In the genomic region with DNA sequence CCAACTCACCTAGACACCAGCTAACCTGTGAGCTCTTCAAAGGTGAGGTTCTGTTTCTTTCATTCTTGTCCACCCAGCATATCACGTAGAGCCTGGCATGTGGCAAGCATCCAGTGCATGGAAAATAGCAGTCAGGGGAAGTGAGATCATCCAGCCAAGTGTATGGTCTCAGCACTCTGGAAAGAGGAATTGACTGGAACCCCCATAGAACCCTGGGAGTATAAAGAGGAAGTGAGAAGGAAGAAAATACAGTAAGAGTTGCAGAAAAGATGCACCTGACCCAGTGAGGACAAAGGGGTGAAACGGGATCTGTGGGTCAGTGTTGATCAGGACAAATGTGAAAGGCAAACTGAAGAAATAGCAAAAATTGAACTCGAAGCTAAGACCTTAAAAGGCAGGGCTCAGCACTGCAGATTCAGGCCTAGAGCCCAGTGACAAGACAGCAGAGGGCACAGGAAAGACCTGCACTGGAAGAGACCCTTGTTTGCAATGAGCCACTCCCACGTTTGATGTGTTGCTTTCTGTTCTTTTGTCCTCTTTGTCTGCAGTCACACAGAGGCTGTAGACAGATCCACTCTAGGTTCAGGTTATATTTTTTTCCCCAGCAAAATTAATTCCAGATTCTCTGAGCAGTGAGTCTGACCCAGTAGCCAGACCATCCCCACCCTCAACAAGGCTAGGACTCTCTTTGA, we compare ENCODE assay signal across 15 mouse cellular contexts.
DNase-seq lines count a peak whose midpoint lies in the region; ATAC-seq and TF ChIP-seq lines count a peak whose summit lies in the region.
"Had no signal": no experiment of that assay in that cellular context is flagged by ENCODE, and none has a peak within 500 bp of the region (broad histone marks: within the 10 kb centered on the region; RNA-seq: fewer than 3 reads in every experiment).

No protein-coding gene starts in this region.

- TF ChIP-seq POLR2A in kidney, adult 2 months (IDR thresholded peaks at IDR 0.05; ENCODE audit: low read depth, low read length) = no peak
- no peak for TF ChIP-seq POLR2A in CH12.LX (IDR thresholded peaks at IDR 0.05; ENCODE audit: low read depth, low read length)

- no peaks in the 10 kb centered on the region for H3K4me1 ChIP-seq in kidney, adult 2 months (ENCODE audit: control insufficient read depth, insufficient read depth, low read length)
- peaks cover 0 to 15% of the 10 kb centered on the region in 2 experiments; a peak in 2 of 4 replicates for H3K4me1 ChIP-seq in CH12.LX (ENCODE audit: control insufficient read depth in 1 of 2, insufficient read depth in 2 of 2)
- H3K4me1 ChIP-seq in limb, embryonic 13.5 days = peaks cover 14% of the 10 kb centered on the region
- H3K4me1 ChIP-seq: liver, embryonic 15.5 days had no signal

- H3K4me3 ChIP-seq in kidney, adult 2 months (ENCODE audit: insufficient read depth, low read depth, low read length) = no peak overlapping the region
- H3K4me3 ChIP-seq in CH12.LX (replicated peaks in 1 of 3; ENCODE audit: low read depth in 2 of 3, low read length in 2 of 3, poor library complexity in 1 of 3) = no peak overlapping the region
- H3K4me3 ChIP-seq in limb, embryonic 13.5 days = no peak overlapping the region
- H3K4me3 ChIP-seq in layer of hippocampus, adult 2 months = no peak overlapping the region
- H3K4me3 ChIP-seq: liver, embryonic 15.5 days; myocyte had no signal

- H3K27ac ChIP-seq in kidney, adult 2 months (ENCODE audit: insufficient read depth, low read depth, low read length) = no peak overlapping the region
- H3K27ac ChIP-seq in CH12.LX (ENCODE audit: insufficient read depth, low read depth) = no peak overlapping the region
- 0 out of 2 replicates have a peak overlapping the region, but pooled peaks have one; percentile 28 for H3K27ac ChIP-seq in limb, embryonic 13.5 days
- no peak overlapping the region; the same call in 1 of the 2 replicates for H3K27ac ChIP-seq in layer of hippocampus, adult 2 months
- H3K27ac ChIP-seq: liver, embryonic 15.5 days had no signal

- no peak for ATAC-seq in limb, embryonic 13.5 days (ENCODE audit: low FRiP score, low read depth)
- ATAC-seq: intestine, embryonic 16.5 days had no signal

- no peaks in the 10 kb centered on the region for H3K27me3 ChIP-seq in kidney, adult 2 months (replicated peaks; ENCODE audit: control insufficient read depth, insufficient read depth, low read length)
- H3K27me3 ChIP-seq in CH12.LX (replicated peaks) = no peaks in the 10 kb centered on the region
- H3K27me3 ChIP-seq in limb, embryonic 13.5 days = no peaks in the 10 kb centered on the region
- H3K27me3 ChIP-seq: liver, embryonic 15.5 days had no signal

- 64% methylated on average over 4 of the region's 4 CpGs for WGBS in kidney, adult 2 months
- 49% methylated on average over 4 of the region's 4 CpGs for WGBS in limb, embryonic 13.5 days

- peak; percentile 81 for TF ChIP-seq EP300 in CH12.LX (IDR thresholded peaks at IDR 0.05; ENCODE audit: low read length)

- H3K4me2 ChIP-seq in CH12.LX (ENCODE audit: insufficient read depth, low read depth, poor library complexity, severe bottlenecking) = peak overlapping the region; percentile 2; the same call in 1 of the 2 replicates
- no peak overlapping the region for H3K4me2 ChIP-seq in limb, embryonic 13.5 days (replicated peaks)
- H3K4me2 ChIP-seq: liver, embryonic 15.5 days had no signal

- no peak for TF ChIP-seq CTCF in kidney, adult 2 months (conservative IDR thresholded peaks at IDR 0.05; ENCODE audit: insufficient read depth, insufficient read length, low read depth, low read length)
- TF ChIP-seq CTCF in CH12.LX (conservative IDR thresholded peaks at IDR 0.05 in 1 of 2, IDR thresholded peaks at IDR 0.05 in 1 of 2; ENCODE audit: low read depth in 2 of 2, low read length in 2 of 2) = no peak
- no peak for TF ChIP-seq CTCF in layer of hippocampus, adult 2 months (conservative IDR thresholded peaks at IDR 0.05)

- no peaks in the 10 kb centered on the region for H3K9me3 ChIP-seq in CH12.LX (replicated peaks; ENCODE audit: low read length)
- no peaks in the 10 kb centered on the region for H3K9me3 ChIP-seq in limb, embryonic 13.5 days
- H3K9me3 ChIP-seq: liver, embryonic 15.5 days had no signal

- dilution Hi-C loops in CH12.LX (cut with MboI; ENCODE audit: extremely low pct_ligation_motif_present, extremely low pct_unique_long_range_greater_than_20kb, low sequenced_read_pairs) = no loop called here

- no peaks in the 10 kb centered on the region for H3K79me2 ChIP-seq in CH12.LX (replicated peaks; ENCODE audit: control insufficient read depth, extremely low read depth, insufficient read depth, poor library complexity, severe bottlenecking)

- no peak for TF ChIP-seq RAD21 in CH12.LX (IDR thresholded peaks at IDR 0.05; ENCODE audit: low read depth, low read length)

- no peak overlapping the region for H3K9ac ChIP-seq in CH12.LX (ENCODE audit: insufficient read depth, low read depth)
- H3K9ac ChIP-seq in limb, embryonic 13.5 days = no peak overlapping the region
- H3K9ac ChIP-seq: liver, embryonic 15.5 days had no signal

- DNase-seq in kidney, adult 2 months = peak; percentile 24
- no peak for DNase-seq in kidney, postnatal 4 days
- peak; percentile 70 for DNase-seq in CH12.LX (ENCODE audit: extremely low read depth)
- DNase-seq in brain, adult 2 months (ENCODE audit: low read depth, low spot score) = peak; percentile 34
- DNase-seq in neural tube, embryonic 10.5 days (ENCODE audit: extremely low spot score, low spot score) = no peak
- DNase-seq in Muller cell, postnatal 12 days (ENCODE audit: inconsistent ontology term) = no peak
- DNase-seq in layer of hippocampus, adult 2 months (ENCODE audit: low spot score in 2 of 2) = no peak
- DNase-seq: adrenal gland, postnatal 10 days; cerebellum, postnatal 10 days; gastrocnemius, postnatal 36 days; retina, postnatal 1 day had no signal

- H3K36me3 ChIP-seq in kidney, adult 2 months (ENCODE audit: control insufficient read depth, insufficient read depth, low read length) = no peaks in the 10 kb centered on the region
- no peaks in the 10 kb centered on the region for H3K36me3 ChIP-seq in CH12.LX (replicated peaks in 1 of 2; ENCODE audit: control insufficient read depth in 1 of 2, insufficient read depth in 1 of 2, low read length in 1 of 2)
- H3K36me3 ChIP-seq in limb, embryonic 13.5 days = no peaks in the 10 kb centered on the region
- H3K36me3 ChIP-seq: liver, embryonic 15.5 days had no signal

- in situ Hi-C loops in CH12.LX (cut with MboI; ENCODE audit: low pct_ligation_motif_present, low pct_unique_long_range_greater_than_20kb, low sequenced_read_pairs) = loop anchor here (10.0 kb wide), 1 partner anchor 229 kb away; no protein-coding TSS in a partner anchor

TF ChIP-seq in CH12.LX, 34 proteins besides CTCF, POLR2A, EP300 and RAD21:
- peak; percentile 39; the same call in 1 of the 2 replicates for TF ChIP-seq JUN (IDR thresholded peaks at IDR 0.05; ENCODE audit: insufficient read depth, low read depth, low read length)
- TF ChIP-seq USF1 (IDR thresholded peaks at IDR 0.05; ENCODE audit: low read depth, low read length) = no peak
- no peak for TF ChIP-seq ZKSCAN1 (IDR thresholded peaks at IDR 0.05; ENCODE audit: borderline replicate concordance, low read depth, low read length)
- no peak for TF ChIP-seq GABPA (IDR thresholded peaks at IDR 0.05; ENCODE audit: insufficient replicate concordance, low read depth, low read length)
- peak; percentile 67 for TF ChIP-seq BHLHE40 (IDR thresholded peaks at IDR 0.05; ENCODE audit: low read depth, low read length)
- TF ChIP-seq E2F4 (IDR thresholded peaks at IDR 0.05; ENCODE audit: insufficient replicate concordance, low read depth, low read length) = no peak
- no peak for TF ChIP-seq PAX5 (IDR thresholded peaks at IDR 0.05; ENCODE audit: low read length)
- TF ChIP-seq TCF12 (IDR thresholded peaks at IDR 0.05; ENCODE audit: low read depth, low read length) = no peak
- 0 out of 2 replicates have a peak, but pooled peaks have one; percentile 18 for TF ChIP-seq MEF2A (IDR thresholded peaks at IDR 0.05; ENCODE audit: borderline replicate concordance, low read depth, low read length)
- TF ChIP-seq ETS1 (conservative IDR thresholded peaks at IDR 0.05; ENCODE audit: low read depth, low read length) = peak; percentile 69
- TF ChIP-seq ZNF384 (IDR thresholded peaks at IDR 0.05; ENCODE audit: low read depth, low read length) = no peak
- no peak for TF ChIP-seq MYC (IDR thresholded peaks at IDR 0.05; ENCODE audit: low read depth, low read length)
- no peak for TF ChIP-seq MXI1 (IDR thresholded peaks at IDR 0.05; ENCODE audit: low read depth, low read length)
- TF ChIP-seq SIN3A (IDR thresholded peaks at IDR 0.05; ENCODE audit: low read length) = no peak
- TF ChIP-seq ZMIZ1 (IDR thresholded peaks at IDR 0.05; ENCODE audit: low read depth, low read length) = no peak
- 0 out of 2 replicates have a peak, but pooled peaks have one; percentile 46 for TF ChIP-seq MAFK (IDR thresholded peaks at IDR 0.05; ENCODE audit: insufficient replicate concordance, low read length)
- no peak for TF ChIP-seq CHD2 (IDR thresholded peaks at IDR 0.05; ENCODE audit: low read length)
- TF ChIP-seq ELF1 (IDR thresholded peaks at IDR 0.05; ENCODE audit: low read depth, low read length) = no peak
- peak; percentile 17; the same call in 1 of the 2 replicates for TF ChIP-seq MAX (IDR thresholded peaks at IDR 0.05; ENCODE audit: low read length)
- TF ChIP-seq JUND (conservative IDR thresholded peaks at IDR 0.05; ENCODE audit: low read depth, low read length) = peak; percentile 42; the same call in 1 of the 2 replicates

Comparison
In these comparisons a context has a peak if more than half of its experiments do, and no peak if none do; other contexts are left out.
1. DNase-seq: peak in kidney, adult 2 months (single experiment), CH12.LX (single experiment) and brain, adult 2 months (single experiment); none in kidney, postnatal 4 days (0 of 2), neural tube, embryonic 10.5 days (single experiment), Muller cell, postnatal 12 days (single experiment) and layer of hippocampus, adult 2 months (0 of 2).